Mouse (Mus musculus): ENCODE data around the gene Cdipt. TPM values are rescaled to one million over a fixed set of nuclear protein-coding genes. Genes with fewer than 3 reads are reported as not detected.

Gene Cdipt
- total and polyA plus RNA-seq, 3 experiments = 44.4 to 133 (median 45.9) TPM

DNA sequence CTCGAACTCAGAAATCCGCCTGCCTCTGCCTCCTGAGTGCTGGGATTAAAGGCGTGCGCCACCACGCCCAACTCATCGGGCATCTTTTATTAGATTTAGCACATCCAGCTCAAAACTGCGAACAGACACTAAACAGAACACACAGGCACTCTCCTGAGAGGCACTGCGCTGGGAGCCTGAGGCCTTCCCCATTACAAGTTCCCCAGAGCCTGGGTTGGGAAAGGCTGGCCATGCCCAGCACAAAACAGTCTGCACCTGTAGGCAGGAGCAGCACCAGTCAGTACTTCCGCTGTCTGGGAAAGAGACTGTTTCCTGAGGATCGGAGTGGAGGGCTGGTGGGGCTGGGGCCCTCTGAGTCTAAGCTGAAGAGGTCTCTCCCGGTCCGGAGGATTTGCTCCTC lies 39.3 kb downstream of the Cdipt start:
- H3K4me1 ChIP-seq (ENCODE audit: control insufficient read depth, insufficient read depth, low read length) = peaks cover 16% of the 10 kb centered on the region
- no peak for TF ChIP-seq POLR2A (IDR thresholded peaks at IDR 0.05; ENCODE audit: insufficient read depth, low read depth, low read length)
- TF ChIP-seq CTCF (IDR thresholded peaks at IDR 0.05) = no peak
- TF ChIP-seq EP300 (IDR thresholded peaks at IDR 0.05; ENCODE audit: insufficient read depth, low read depth, low read length) = no peak
- H3K79me2 ChIP-seq (replicated peaks; ENCODE audit: control insufficient read depth, insufficient read depth, low read length) = peaks cover 4% of the 10 kb centered on the region; the same call in 1 of the 2 replicates
- 84% methylated on average over 12 of the region's 12 CpGs for WGBS
- H3K9ac ChIP-seq (ENCODE audit: low read depth, low read length) = no peak overlapping the region
- no peak overlapping the region for H3K4me3 ChIP-seq
- no peak for DNase-seq
- H3K36me3 ChIP-seq (ENCODE audit: control insufficient read depth, insufficient read depth, low read length) = peaks cover 5% of the 10 kb centered on the region
- H3K27ac ChIP-seq = peak overlapping the region; percentile 95
- intact Hi-C loops (cut with DNase I) = loop anchor here (10.0 kb wide), 1 partner anchor 180 kb away; the partner anchor contains the start of gene Cd2bp2
- H3K27me3 ChIP-seq (ENCODE audit: control insufficient read depth, insufficient read depth, low read length) = no peaks in the 10 kb centered on the region

DNA sequence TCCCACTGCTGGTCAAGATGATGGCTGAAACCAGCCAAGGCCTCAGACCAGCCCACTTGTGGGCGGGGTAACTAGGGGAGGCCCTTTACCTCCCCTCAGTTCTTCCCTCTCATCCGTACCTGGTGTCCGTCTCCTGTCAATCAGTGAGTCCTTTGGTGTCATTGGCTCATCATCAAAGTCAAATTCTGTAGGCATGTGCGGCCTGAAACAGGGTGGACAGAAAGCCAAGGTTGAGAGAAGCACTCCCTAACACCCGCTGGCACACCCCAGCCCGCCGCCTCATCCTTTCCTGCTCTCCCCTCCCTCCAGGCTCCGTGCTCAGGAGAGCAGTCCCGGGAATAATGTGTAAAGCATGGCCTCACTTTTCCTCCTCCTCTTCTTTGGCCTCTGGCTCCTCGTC lies 40.4 kb downstream of the Cdipt start:
- TF ChIP-seq EP300 (IDR thresholded peaks at IDR 0.05; ENCODE audit: insufficient read depth, low read depth, low read length) = no peak
- no peak for TF ChIP-seq CTCF (IDR thresholded peaks at IDR 0.05)
- no peak for TF ChIP-seq POLR2A (IDR thresholded peaks at IDR 0.05; ENCODE audit: insufficient read depth, low read depth, low read length)
- peaks cover 5% of the 10 kb centered on the region for H3K36me3 ChIP-seq (ENCODE audit: control insufficient read depth, insufficient read depth, low read length)
- peak overlapping the region; percentile 87 for H3K9ac ChIP-seq (ENCODE audit: low read depth, low read length)
- H3K27me3 ChIP-seq (ENCODE audit: control insufficient read depth, insufficient read depth, low read length) = no peaks in the 10 kb centered on the region
- intact Hi-C loops (cut with DNase I) = loop anchor here (2.0 to 10.0 kb wide), 2 partner anchors 89 to 179 kb away; partner anchors contain the start of gene Cd2bp2
- peak overlapping the region; percentile 82 for H3K4me3 ChIP-seq
- peaks cover 4% of the 10 kb centered on the region; the same call in 1 of the 2 replicates for H3K79me2 ChIP-seq (replicated peaks; ENCODE audit: control insufficient read depth, insufficient read depth, low read length)
- WGBS = under 1% methylated on average over 10 of the region's 10 CpGs
- DNase-seq = peak in 1 of 2 experiments; percentile 55
- peaks cover 16% of the 10 kb centered on the region for H3K4me1 ChIP-seq (ENCODE audit: control insufficient read depth, insufficient read depth, low read length)
- H3K27ac ChIP-seq = peak overlapping the region; percentile 93

DNA sequence TGATC lies 40.6 kb downstream of the Cdipt start, which contains the start of gene Pagr1b:
Pagr1b (minus strand) TSS at position 4 of the 5 bp plus-strand sequence.
- peak within 1 kb of the TSS; percentile 82 for H3K4me3 ChIP-seq
- TF ChIP-seq CTCF (IDR thresholded peaks at IDR 0.05) (no peak), POLR2A (IDR thresholded peaks at IDR 0.05; ENCODE audit: insufficient read depth, low read depth, low read length) (no peak), EP300 (IDR thresholded peaks at IDR 0.05; ENCODE audit: insufficient read depth, low read depth, low read length) (no peak)
- peak within 1 kb of the TSS; percentile 87 for H3K9ac ChIP-seq (ENCODE audit: low read depth, low read length)
- H3K27ac ChIP-seq = peak within 1 kb of the TSS; percentile 93
- no peak for DNase-seq
- intact Hi-C loops (cut with DNase I) = loop anchor here (2.0 to 10.0 kb wide), 2 partner anchors 89 to 179 kb away; partner anchors contain the start of gene Cd2bp2
- peaks cover 4% of the 10 kb centered on the region; the same call in 1 of the 2 replicates for H3K79me2 ChIP-seq (replicated peaks; ENCODE audit: control insufficient read depth, insufficient read depth, low read length)
- peaks cover 16% of the 10 kb centered on the region for H3K4me1 ChIP-seq (ENCODE audit: control insufficient read depth, insufficient read depth, low read length)
- H3K27me3 ChIP-seq (ENCODE audit: control insufficient read depth, insufficient read depth, low read length) = no peaks in the 10 kb centered on the region
- peaks cover 5% of the 10 kb centered on the region for H3K36me3 ChIP-seq (ENCODE audit: control insufficient read depth, insufficient read depth, low read length)

DNA sequence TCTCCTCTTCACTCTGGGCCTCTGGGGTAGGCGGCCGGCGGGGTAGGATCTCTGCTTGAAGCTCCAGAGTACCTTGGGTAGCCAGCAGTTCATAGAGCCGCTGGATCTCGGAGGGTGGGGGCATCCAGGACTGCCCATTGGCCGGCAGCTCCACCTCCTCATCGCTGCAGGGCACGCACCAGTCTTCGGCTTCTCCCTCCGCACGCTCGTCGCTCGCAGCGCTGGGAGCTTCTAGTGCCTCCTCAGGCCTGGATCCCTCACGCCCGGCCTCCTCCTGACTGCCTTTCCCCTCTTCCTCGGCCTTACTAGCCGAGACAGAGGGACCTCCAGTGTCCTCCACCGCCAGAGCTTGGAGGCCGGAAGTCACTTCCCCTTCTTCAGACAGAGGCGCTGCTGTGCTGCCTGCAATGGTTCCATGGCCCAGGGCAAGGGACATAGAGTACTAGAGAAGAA lies 40.8 kb downstream of the Cdipt start:
- WGBS = under 1% methylated on average over 22 of the region's 22 CpGs
- H3K4me3 ChIP-seq = peak overlapping the region; percentile 82
- peaks cover 16% of the 10 kb centered on the region for H3K4me1 ChIP-seq (ENCODE audit: control insufficient read depth, insufficient read depth, low read length)
- no peak for TF ChIP-seq EP300 (IDR thresholded peaks at IDR 0.05; ENCODE audit: insufficient read depth, low read depth, low read length)
- peak; percentile 62 for TF ChIP-seq POLR2A (IDR thresholded peaks at IDR 0.05; ENCODE audit: insufficient read depth, low read depth, low read length)
- intact Hi-C loops (cut with DNase I) = loop anchor here (2.0 to 10.0 kb wide), 2 partner anchors 88 to 178 kb away; partner anchors contain the start of gene Cd2bp2
- no peak for DNase-seq
- peaks cover 5% of the 10 kb centered on the region for H3K36me3 ChIP-seq (ENCODE audit: control insufficient read depth, insufficient read depth, low read length)
- H3K27me3 ChIP-seq (ENCODE audit: control insufficient read depth, insufficient read depth, low read length) = no peaks in the 10 kb centered on the region
- H3K9ac ChIP-seq (ENCODE audit: low read depth, low read length) = peak overlapping the region; percentile 87
- peaks cover 4% of the 10 kb centered on the region; the same call in 1 of the 2 replicates for H3K79me2 ChIP-seq (replicated peaks; ENCODE audit: control insufficient read depth, insufficient read depth, low read length)
- peak overlapping the region; percentile 93 for H3K27ac ChIP-seq

DNA sequence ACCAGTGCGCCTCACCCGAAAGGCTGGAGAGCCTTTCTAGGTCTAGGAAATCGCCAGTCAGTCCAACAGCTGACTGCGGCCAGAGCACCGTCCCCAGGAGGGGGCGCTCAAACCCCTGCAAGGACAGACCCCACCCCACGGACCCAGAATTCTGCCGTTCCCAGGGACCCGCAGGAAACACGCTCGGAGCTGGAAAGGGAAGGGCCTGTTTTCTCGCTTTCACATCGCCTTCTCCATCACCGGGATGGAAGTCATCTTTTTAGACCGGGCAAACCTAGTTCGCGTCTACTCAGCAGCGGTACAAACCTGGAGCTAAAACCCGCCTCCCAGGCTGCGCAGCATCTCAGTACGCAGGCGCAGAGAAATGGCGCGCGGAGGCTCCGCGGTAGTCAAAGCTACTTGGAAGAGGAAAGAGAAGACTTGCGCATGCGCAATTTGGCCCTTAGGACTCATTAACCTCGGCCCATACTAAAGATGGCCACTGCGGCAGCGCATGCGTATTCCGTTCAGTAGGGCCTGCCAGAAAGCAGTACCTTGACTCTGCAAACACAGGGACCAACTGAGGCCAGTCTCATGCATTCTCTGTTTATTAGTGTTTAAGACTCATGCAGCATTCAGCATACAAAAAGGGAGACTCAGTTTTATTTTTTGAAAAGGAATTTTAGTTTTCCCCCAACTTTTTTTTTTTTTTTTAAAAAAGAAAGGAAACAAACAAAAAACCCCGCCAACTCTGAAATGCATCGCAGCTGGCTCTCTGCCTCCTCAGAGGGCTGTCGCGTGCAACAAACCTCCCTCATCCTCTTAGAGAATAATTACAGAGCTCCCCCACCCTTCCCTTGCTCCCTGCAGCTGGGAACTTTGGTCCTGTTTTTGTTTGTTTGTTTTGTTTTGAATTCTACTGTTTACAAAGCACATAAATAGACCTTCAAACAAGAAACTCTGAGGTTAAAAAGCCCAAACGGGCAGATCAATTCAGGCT lies 41.5 kb downstream of the Cdipt start, which contains the start of gene Pagr1a:
Pagr1a (minus strand) TSS at position 382 of the 979 bp plus-strand sequence.
- H3K79me2 ChIP-seq (replicated peaks; ENCODE audit: control insufficient read depth, insufficient read depth, low read length) = peaks cover 2% of the 10 kb centered on the region; the same call in 1 of the 2 replicates
- H3K9ac ChIP-seq (ENCODE audit: low read depth, low read length) = peak within 1 kb of the TSS; percentile 87
- DNase-seq = peak; percentile 95 to 97
- WGBS = 2% methylated on average over 39 of the region's 39 CpGs
- peaks cover 15% of the 10 kb centered on the region for H3K4me1 ChIP-seq (ENCODE audit: control insufficient read depth, insufficient read depth, low read length)
- TF ChIP-seq CTCF (IDR thresholded peaks at IDR 0.05) = peak; percentile 90
- TF ChIP-seq EP300 (IDR thresholded peaks at IDR 0.05; ENCODE audit: insufficient read depth, low read depth, low read length) = peak; percentile 43
- peak; percentile 94 for TF ChIP-seq POLR2A (IDR thresholded peaks at IDR 0.05; ENCODE audit: insufficient read depth, low read depth, low read length)
- intact Hi-C loops (cut with DNase I) = loop anchor here (1.0 to 10.0 kb wide), 4 partner anchors 8 to 178 kb away; partner anchors contain the start of genes Cd2bp2 and Cdiptos
- H3K27ac ChIP-seq = peak within 1 kb of the TSS; percentile 93
- H3K27me3 ChIP-seq (ENCODE audit: control insufficient read depth, insufficient read depth, low read length) = no peaks in the 10 kb centered on the region
- peak within 1 kb of the TSS; percentile 82 for H3K4me3 ChIP-seq
- peaks cover 5% of the 10 kb centered on the region for H3K36me3 ChIP-seq (ENCODE audit: control insufficient read depth, insufficient read depth, low read length)

Measured in heart, adult 2 months (tissue).